Mouse (Mus musculus): Measurements from ENCODE around the gene Gm8773.

The Gm8773 gene

GRCm38 (mm10) chr5:5573749-5574317 lies at the start of gene Gm8773:
Gm8773 (plus strand) TSS chr5:5573799.
- no peak for DNase-seq (ENCODE audit: low spot score)

GRCm38 (mm10) chr5:5533656-5534420 lies 39.8 kb upstream of the Gm8773 start:
- DNase-seq (ENCODE audit: low spot score): no peak

GRCm38 (mm10) chr5:5536131-5536530 lies 37.5 kb upstream of the Gm8773 start:
- DNase-seq (ENCODE audit: low spot score): no peak

- no peak for DNase-seq (ENCODE audit: low spot score)
These were observed 33.8 kb upstream of the Gm8773 start for GRCm38 (mm10) chr5:5539771-5540170.

GRCm38 (mm10) chr5:5540385-5540784 lies 33.2 kb upstream of the Gm8773 start:
- peak; percentile 14 for DNase-seq (ENCODE audit: low spot score)

- no peak for DNase-seq (ENCODE audit: low spot score)
These were observed 22.5 kb upstream of the Gm8773 start for GRCm38 (mm10) chr5:5551110-5551509.

- peak; percentile 96 for DNase-seq (ENCODE audit: low spot score)
These were observed 14.4 kb upstream of the Gm8773 start, which contains the start of gene Gtpbp10 for GRCm38 (mm10) chr5:5559079-5559740. Gtpbp10 (minus strand) TSS chr5:5559538.

- no peak for DNase-seq (ENCODE audit: low spot score)
These were observed 13.8 kb upstream of the Gm8773 start for GRCm38 (mm10) chr5:5559798-5560197.

GRCm38 (mm10) chr5:5561041-5561706 lies 12.4 kb upstream of the Gm8773 start:
- peak; percentile 27 for DNase-seq (ENCODE audit: low spot score)

- no peak for DNase-seq (ENCODE audit: low spot score)
These were observed 11.2 kb upstream of the Gm8773 start for GRCm38 (mm10) chr5:5562435-5562834.

- no peak for DNase-seq (ENCODE audit: low spot score)
These were observed 14.1 kb downstream of the Gm8773 start for GRCm38 (mm10) chr5:5587686-5588085.

GRCm38 (mm10) chr5:5610540-5610939 lies 36.9 kb downstream of the Gm8773 start:
- no peak for DNase-seq (ENCODE audit: low spot score)

GRCm38 (mm10) chr5:5618329-5618728 lies 44.7 kb downstream of the Gm8773 start:
- DNase-seq (ENCODE audit: low spot score): peak; percentile 84

- DNase-seq (ENCODE audit: low spot score): no peak
These were observed 51.9 kb downstream of the Gm8773 start for GRCm38 (mm10) chr5:5625491-5625890.

All from MN1 (cell line).